Mouse (Mus musculus) lung, adult 2 months (tissue): Measurements from ENCODE around the gene Spg11.

ENCODE experiments used
- CTCF ChIP-seq: fragments of 200-500 bp; IDR thresholded peaks from 2 replicates; pipeline ENCODE4 v1.5.1; 2011; ENCODE audit warnings: mild to moderate bottlenecking, low read length, control low read depth; ENCODE audit not compliant: insufficient read depth
- POLR2A ChIP-seq: fragments of 200-500 bp; IDR thresholded peaks from 2 replicates; pipeline ENCODE4 v1.6.1; 2011; ENCODE audit warnings: low read depth, mild to moderate bottlenecking, control low read depth, low read length, borderline replicate concordance; ENCODE audit errors: extremely low read depth

- TF ChIP-seq CTCF (no peak), POLR2A (no peak)
Observed at GRCm38 (mm10) chr2:122022284-122022683, 95.9 kb downstream of the Spg11 start.
